Mouse (Mus musculus) forebrain, postnatal 0 days (tissue): ENCODE results near the gene Igfbp7. TPM values are rescaled to one million over a fixed set of nuclear protein-coding genes. Genes with fewer than 3 reads are reported as not detected.
A peak's percentile ranks its signal among the peaks of the same experiment; 100 is the strongest.

Experiments used
- ATAC-seq: fragments of 200-750 bp; cut with Nextera tagmentation; 2 replicates; pipeline ENCODE4 v1.8.0; 2017; ENCODE audit warnings: mild to moderate bottlenecking, moderate library complexity
- DNase-seq: peaks from one replicate; pipeline ENCODE4 v3.0.0-alpha.2; 2015
- H3K27ac ChIP-seq: fragments of 300-500 bp; sonication (generic); 2 replicates; pipeline ENCODE4 v1.5.1; 2014; ENCODE audit warnings: low read depth, mild to moderate bottlenecking, antibody characterized with exemption, low read length, moderate library complexity, mixed read lengths
- H3K27me3 ChIP-seq: fragments of 300-500 bp; sonication (generic); 2 replicates; pipeline ENCODE4 v1.6.1; 2014; ENCODE audit warnings: mild to moderate bottlenecking, low read length, mixed read lengths; ENCODE audit not compliant: insufficient read depth
- H3K36me3 ChIP-seq: fragments of 300-500 bp; sonication (generic); 2 replicates; pipeline ENCODE4 v1.6.1; 2014; ENCODE audit warnings: mild to moderate bottlenecking, moderate library complexity; ENCODE audit not compliant: insufficient read depth
- H3K4me1 ChIP-seq: fragments of 300-500 bp; sonication (generic); 2 replicates; pipeline ENCODE4 v1.6.1; 2014; ENCODE audit warnings: antibody characterized with exemption; ENCODE audit not compliant: insufficient read depth
- H3K4me2 ChIP-seq: fragments of 300-500 bp; sonication (generic); 2 replicates; pipeline ENCODE4 v1.6.1; 2014; ENCODE audit warnings: low read depth, mild to moderate bottlenecking, moderate library complexity
- H3K4me3 ChIP-seq: fragments of 300-500 bp; sonication (generic); 2 replicates; pipeline ENCODE4 v1.5.1; 2014; ENCODE audit warnings: low read depth, low read length, mixed read lengths
- H3K9ac ChIP-seq: fragments of 300-500 bp; sonication (generic); 2 replicates; pipeline ENCODE4 v1.6.1; 2014; ENCODE audit warnings: mild to moderate bottlenecking
- H3K9me3 ChIP-seq: fragments of 300-500 bp; sonication (generic); 2 replicates; pipeline ENCODE4 v1.6.1; 2016; ENCODE audit warnings: low read length
- CTCF ChIP-seq: sonication (generic); IDR thresholded peaks from 2 replicates; pipeline ENCODE4 v1.5.1; 2016; ENCODE audit warnings: antibody characterized with exemption, control low read depth, low read depth
- WGBS: fragments of 180-500 bp; shearing (Covaris S2); extraction: QIAGEN DNeasy Blood & Tissue Kit; methylation state at CpG from one replicate; pipeline ENCODE4 v1.1.7; 2014; 5-methylcytosine and 5-hydroxymethylcytosine counted together
- polyA plus RNA-seq: library from polyadenylated mRNA; unstranded; fragments of >200 nt; fragmentation: Nextera tagmentation; extraction: Ambion mirVana; gene quantifications from 2 replicates; pipeline ENCODE4 v1.2.1, GENCODE M21; 2015
- total RNA-seq: library from RNA; depleted of rRNA; stranded (reverse); fragments of >200 nt; gene quantifications from 2 replicates; pipeline ENCODE4 v1.2.3, GENCODE M21; 2014

Gene Igfbp7
- total and polyA plus RNA-seq, 2 experiments from 2014 or later = 44.3 to 88.3 TPM

DNA sequence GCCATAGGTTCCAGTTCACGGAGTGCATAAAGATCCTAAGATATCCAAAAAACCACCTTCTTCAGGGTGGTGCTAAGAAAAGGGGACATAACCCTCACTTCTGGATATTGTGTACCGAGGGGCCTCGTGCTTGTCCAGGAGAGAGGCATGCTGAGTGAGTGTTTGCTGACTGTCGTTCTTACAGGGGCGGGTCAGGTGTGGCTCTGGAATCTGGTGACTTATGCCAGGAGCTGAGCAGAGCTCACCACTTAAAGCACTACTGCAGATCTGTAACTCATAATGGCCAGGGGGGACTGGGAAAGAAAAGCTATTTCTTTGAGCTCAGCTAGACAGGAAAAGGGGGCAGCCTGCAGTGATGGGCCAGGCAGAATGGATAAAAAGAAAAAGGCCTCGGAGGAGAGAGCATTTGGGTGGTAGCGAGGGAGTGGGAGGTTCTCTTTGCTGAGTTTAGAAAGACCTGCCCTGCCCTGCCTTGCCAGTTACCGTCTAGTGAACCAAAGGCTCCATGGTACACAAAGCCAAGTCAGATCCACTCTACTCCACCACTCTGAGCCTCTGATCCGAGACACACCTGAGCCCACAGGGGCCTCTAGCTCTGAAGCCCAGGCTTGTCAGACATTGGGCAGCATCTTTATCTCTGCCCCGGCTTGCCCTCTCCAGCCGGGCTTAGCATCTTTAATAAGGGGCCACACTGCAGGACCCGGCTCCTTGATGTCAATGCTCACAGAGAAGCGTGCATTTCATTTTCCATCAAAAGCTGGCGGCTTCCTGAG lies 9.4 kb downstream of the Igfbp7 start:
- H3K4me3 ChIP-seq = no peak overlapping the region
- no peak for TF ChIP-seq CTCF
- H3K27me3 ChIP-seq = no peaks in the 10 kb centered on the region
- ATAC-seq (no peak), DNase-seq (no peak)
- WGBS = 63% methylated on average over 14 of the region's 14 CpGs
- H3K9me3 ChIP-seq = no peaks in the 10 kb centered on the region
- no peaks in the 10 kb centered on the region for H3K36me3 ChIP-seq
- no peak overlapping the region for H3K4me2 ChIP-seq
- H3K4me1 ChIP-seq = no peaks in the 10 kb centered on the region
- H3K9ac ChIP-seq = no peak overlapping the region
- H3K27ac ChIP-seq = no peak overlapping the region

DNA sequence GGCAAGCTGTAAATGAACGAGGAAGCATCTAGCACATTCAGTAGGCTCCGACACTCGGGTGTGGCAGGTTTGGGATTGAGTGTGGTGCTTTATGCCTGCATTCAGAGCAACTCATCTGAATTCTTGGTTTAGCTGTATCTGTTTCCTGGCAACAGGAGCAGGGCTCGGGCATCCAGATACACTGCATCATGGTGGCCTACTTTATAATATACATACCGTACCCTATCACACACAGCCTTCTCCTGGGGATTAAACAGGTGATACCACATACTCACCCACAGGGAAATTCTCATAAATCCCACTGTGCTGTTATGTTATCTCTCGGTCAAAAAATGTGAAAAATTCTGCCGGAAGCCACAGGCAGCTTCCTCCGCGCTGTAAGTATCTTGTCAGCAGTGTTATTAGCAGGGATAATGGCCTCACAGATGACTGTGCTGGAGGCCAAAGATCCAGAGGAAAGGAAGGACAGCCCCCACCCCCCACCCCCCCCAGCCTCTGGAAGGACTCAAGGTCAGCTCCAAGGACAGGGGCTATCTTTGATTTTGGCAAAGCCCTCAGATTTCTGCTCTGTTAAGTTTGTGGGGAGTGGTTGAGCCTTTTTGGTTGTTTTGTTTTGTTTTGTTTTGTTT lies 13.7 kb downstream of the Igfbp7 start:
- no peak overlapping the region for H3K27ac ChIP-seq
- DNase-seq (no peak), ATAC-seq (peak; percentile 74)

DNA sequence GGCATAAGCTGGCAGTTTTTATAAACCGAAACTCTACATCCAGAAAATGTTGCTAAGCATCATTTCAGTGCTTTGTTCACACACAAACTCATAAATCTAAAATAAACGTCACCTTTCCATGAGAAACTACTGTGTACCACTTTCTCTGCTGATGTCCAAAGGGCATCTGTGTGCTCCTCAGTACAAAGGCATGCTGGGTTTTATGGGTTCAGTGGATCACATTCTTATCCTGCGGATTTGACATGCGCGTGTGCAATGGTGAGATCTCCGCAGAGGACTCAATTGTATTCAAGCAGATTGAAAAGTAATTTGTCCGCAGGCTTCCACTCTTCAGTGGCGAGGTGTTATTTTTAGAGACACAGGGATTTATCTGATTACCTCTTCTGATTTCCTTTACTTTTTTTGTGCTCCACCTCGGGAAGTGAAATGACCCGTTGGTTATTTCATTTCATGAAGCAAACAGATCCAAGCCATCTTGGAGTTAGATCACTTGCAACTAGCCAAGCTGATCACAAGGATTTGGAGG lies 14.7 kb downstream of the Igfbp7 start:
- DNase-seq = no peak
- Histone ChIP-seq H3K4me2 (no peak overlapping the region), H3K36me3 (no peaks in the 10 kb centered on the region), H3K9ac (no peak overlapping the region), H3K9me3 (no peaks in the 10 kb centered on the region), H3K4me1 (no peaks in the 10 kb centered on the region), H3K27me3 (no peaks in the 10 kb centered on the region), H3K4me3 (no peak overlapping the region), H3K27ac (no peak overlapping the region)
- TF ChIP-seq CTCF = no peak
- no peak for ATAC-seq
- WGBS = 83% methylated on average over 10 of the region's 10 CpGs

More for the DNA sequence above, 13.7 kb downstream of the Igfbp7 start:
- TF ChIP-seq CTCF = no peak
- 54% methylated on average over 9 of the region's 9 CpGs for WGBS
- Histone ChIP-seq H3K27me3 (no peaks in the 10 kb centered on the region), H3K4me3 (no peak overlapping the region), H3K4me1 (no peaks in the 10 kb centered on the region), H3K4me2 (no peak overlapping the region), H3K36me3 (no peaks in the 10 kb centered on the region), H3K9me3 (no peaks in the 10 kb centered on the region), H3K9ac (no peak overlapping the region)

DNA sequence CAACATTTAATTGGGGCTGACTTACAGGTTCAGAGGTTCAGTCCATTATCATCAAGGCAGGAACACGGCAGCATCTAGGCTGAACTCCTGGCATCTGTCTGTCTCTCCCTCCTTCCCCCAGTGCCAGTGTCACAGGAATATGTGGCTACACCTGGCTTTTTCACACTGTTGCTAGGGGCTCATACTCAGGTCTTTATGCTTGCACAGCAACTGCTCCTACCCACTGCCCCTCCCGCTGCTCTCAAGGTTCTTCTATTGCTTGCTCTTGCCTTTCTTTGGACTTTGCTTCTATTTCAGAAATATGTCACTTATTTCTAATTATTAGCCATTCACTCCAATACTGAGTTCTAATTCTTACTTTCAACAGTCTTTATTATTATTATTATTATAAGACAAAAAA lies 17.6 kb downstream of the Igfbp7 start:
- WGBS = 93% methylated on average over 2 of the region's 2 CpGs
- Histone ChIP-seq H3K4me3 (no peak overlapping the region), H3K4me1 (no peaks in the 10 kb centered on the region), H3K9ac (no peak overlapping the region), H3K4me2 (no peak overlapping the region), H3K36me3 (no peaks in the 10 kb centered on the region), H3K27ac (no peak overlapping the region), H3K9me3 (no peaks in the 10 kb centered on the region), H3K27me3 (no peaks in the 10 kb centered on the region)
- TF ChIP-seq CTCF = no peak
- ATAC-seq (no peak), DNase-seq (no peak)

DNA sequence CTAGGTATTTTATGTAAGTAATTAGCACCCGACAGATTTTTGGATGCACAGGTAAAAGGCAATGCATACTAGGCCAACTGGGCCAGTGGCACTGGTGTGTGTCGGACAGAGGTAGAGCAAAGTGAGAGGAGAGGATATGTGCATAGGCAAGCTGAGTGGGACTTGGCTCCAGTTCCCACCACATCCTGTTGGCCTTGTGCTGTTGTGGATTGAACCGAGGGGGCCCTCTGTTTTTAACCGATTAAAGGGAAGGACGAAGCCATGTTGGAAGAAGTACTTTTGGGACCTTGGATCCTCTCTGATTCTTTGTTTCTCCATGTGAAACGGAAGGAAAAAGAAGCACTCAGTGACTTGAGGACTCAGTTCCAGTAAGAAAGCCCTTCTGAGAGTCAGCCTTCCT lies 19.5 kb downstream of the Igfbp7 start:
- H3K9ac ChIP-seq = no peak overlapping the region
- no peak for DNase-seq
- no peaks in the 10 kb centered on the region for H3K9me3 ChIP-seq
- no peaks in the 10 kb centered on the region for H3K4me1 ChIP-seq
- no peak for ATAC-seq
- no peak overlapping the region for H3K4me3 ChIP-seq
- no peaks in the 10 kb centered on the region for H3K36me3 ChIP-seq
- TF ChIP-seq CTCF = no peak
- no peak overlapping the region for H3K4me2 ChIP-seq
- no peaks in the 10 kb centered on the region for H3K27me3 ChIP-seq
- no peak overlapping the region for H3K27ac ChIP-seq
- 88% methylated on average over 6 of the region's 6 CpGs for WGBS

DNA sequence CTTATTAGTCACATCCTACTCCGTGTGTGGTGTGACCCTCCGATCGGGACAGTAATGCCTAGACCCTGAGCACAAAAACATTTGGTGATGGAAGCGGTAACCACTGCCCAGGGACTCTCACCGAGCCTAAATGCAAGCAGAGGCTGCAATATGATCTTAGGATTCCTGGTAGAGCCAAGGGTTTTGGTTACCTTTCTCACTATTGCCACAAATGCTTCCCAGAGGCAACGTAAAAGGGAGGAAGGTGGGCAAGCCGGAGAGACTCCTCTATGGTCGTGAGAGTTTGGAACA lies 20.5 kb downstream of the Igfbp7 start:
- DNase-seq (no peak), ATAC-seq (no peak)
- Histone ChIP-seq H3K9ac (no peak overlapping the region), H3K27me3 (no peaks in the 10 kb centered on the region), H3K27ac (no peak overlapping the region), H3K9me3 (no peaks in the 10 kb centered on the region), H3K36me3 (no peaks in the 10 kb centered on the region), H3K4me2 (no peak overlapping the region), H3K4me3 (no peak overlapping the region), H3K4me1 (no peaks in the 10 kb centered on the region)
- no peak for TF ChIP-seq CTCF
- WGBS = 88% methylated on average over 8 of the region's 8 CpGs

DNA sequence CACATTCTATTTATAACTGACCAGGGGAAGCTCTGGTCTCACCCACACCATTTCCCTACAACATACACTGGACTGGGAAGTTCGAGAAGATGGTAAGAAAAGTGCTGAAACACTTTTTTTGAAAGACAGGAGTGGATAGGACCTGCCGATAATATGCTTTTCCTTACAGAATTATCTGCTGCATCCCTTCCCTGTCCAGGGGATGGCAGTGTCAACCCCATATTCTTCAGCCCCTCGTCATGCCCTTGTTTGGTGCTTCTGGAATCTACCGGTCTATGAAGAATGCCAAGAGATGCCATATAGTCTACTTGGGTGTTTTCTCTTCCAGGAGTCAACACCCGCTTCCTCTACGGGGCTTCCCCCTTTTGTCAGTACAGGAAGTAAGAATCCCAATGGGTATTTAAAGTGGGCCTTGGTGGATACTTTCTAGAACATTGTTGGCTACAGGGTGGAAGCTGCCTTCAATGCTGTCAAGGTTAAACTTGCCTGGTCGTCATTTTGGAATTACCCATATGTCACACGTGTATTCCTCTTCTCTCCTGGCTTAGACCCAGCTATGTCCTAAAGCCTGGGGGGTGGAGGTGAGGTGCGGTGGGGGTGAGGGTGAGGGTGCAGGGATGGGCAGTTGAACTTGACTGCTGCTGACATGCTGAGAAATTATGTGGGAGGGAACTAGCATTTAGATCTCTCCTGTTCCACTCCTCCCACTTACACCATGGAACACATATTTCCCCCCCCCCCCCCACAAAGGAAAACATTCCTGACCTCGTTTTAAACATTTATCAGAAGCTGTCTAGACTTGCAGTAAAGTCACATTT lies 21.0 kb downstream of the Igfbp7 start:
- 80% methylated on average over 10 of the region's 10 CpGs for WGBS
- H3K27me3 ChIP-seq = no peaks in the 10 kb centered on the region
- no peaks in the 10 kb centered on the region for H3K9me3 ChIP-seq
- no peak for DNase-seq
- H3K36me3 ChIP-seq = no peaks in the 10 kb centered on the region
- H3K27ac ChIP-seq = no peak overlapping the region
- no peak overlapping the region for H3K4me2 ChIP-seq
- no peak for ATAC-seq
- H3K9ac ChIP-seq = no peak overlapping the region
- no peaks in the 10 kb centered on the region for H3K4me1 ChIP-seq
- no peak overlapping the region for H3K4me3 ChIP-seq
- no peak for TF ChIP-seq CTCF
